Comparison of ENCODE assay signal across 10 mouse cellular contexts in genomic region chr3:37643411-37643810, GRCm38 (mm10). TPM values are rescaled to one million over a fixed set of nuclear protein-coding genes. Genes with fewer than 3 reads are reported as not detected.
DNase-seq lines count a peak whose midpoint lies in the region; ATAC-seq and TF ChIP-seq lines count a peak whose summit lies in the region.
"Had no signal": no experiment of that assay in that cellular context is flagged by ENCODE, and none has a peak within 500 bp of the region (broad histone marks: within the 10 kb centered on the region; RNA-seq: fewer than 3 reads in every experiment).

No protein-coding gene starts in this region.

- no peak for ATAC-seq in liver, embryonic 11.5 days (replicated peaks; ENCODE audit: low FRiP score)
- no peak for ATAC-seq in liver, embryonic 12.5 days
- ATAC-seq in hindbrain, postnatal 0 days, result no peak

- H3K4me3 ChIP-seq in liver, embryonic 11.5 days (ENCODE audit: low read depth, low read length), result no peak overlapping the region
- H3K4me3 ChIP-seq in liver, embryonic 12.5 days, result no peak overlapping the region
- H3K4me3 ChIP-seq in forebrain, embryonic 10.5 days, result peak overlapping the region; percentile 87
- H3K4me3 ChIP-seq in hindbrain, postnatal 0 days (ENCODE audit: low read length), result peak overlapping the region; percentile 83; the same call in 1 of the 2 replicates
- peak overlapping the region; percentile 38 for H3K4me3 ChIP-seq in myocyte

- H3ac ChIP-seq in myocyte (ENCODE audit: control insufficient read depth, insufficient read length), result no peak overlapping the region

- H3K4me1 ChIP-seq in liver, embryonic 11.5 days (replicated peaks; ENCODE audit: control insufficient read depth, insufficient read depth, low read length), result peaks cover 15% of the 10 kb centered on the region
- H3K4me1 ChIP-seq in liver, embryonic 12.5 days, result peaks cover 43% of the 10 kb centered on the region
- H3K4me1 ChIP-seq in forebrain, embryonic 10.5 days, result peaks cover 58% of the 10 kb centered on the region
- 0 out of 2 replicates have a peak, but pooled peaks cover 3% of the 10 kb centered on the region for H3K4me1 ChIP-seq in hindbrain, postnatal 0 days (ENCODE audit: insufficient read depth, low read length)

- H3K9me3 ChIP-seq in liver, embryonic 11.5 days (ENCODE audit: control insufficient read depth, low read length), result no peaks in the 10 kb centered on the region
- no peaks in the 10 kb centered on the region for H3K9me3 ChIP-seq in liver, embryonic 12.5 days (replicated peaks)
- H3K9me3 ChIP-seq in forebrain, embryonic 10.5 days, result no peaks in the 10 kb centered on the region
- no peaks in the 10 kb centered on the region for H3K9me3 ChIP-seq in hindbrain, postnatal 0 days (ENCODE audit: low read length)

- TF ChIP-seq CTCF in hindbrain, postnatal 0 days (IDR thresholded peaks at IDR 0.05; ENCODE audit: low read depth), result no peak

- no peak overlapping the region for H3K4me2 ChIP-seq in liver, embryonic 11.5 days
- no peak overlapping the region for H3K4me2 ChIP-seq in liver, embryonic 12.5 days
- peak overlapping the region; percentile 81 for H3K4me2 ChIP-seq in hindbrain, postnatal 0 days (ENCODE audit: low read depth, low read length)
- peak overlapping the region; percentile 77 for H3K4me2 ChIP-seq in myocyte (ENCODE audit: low read depth)

- no peak overlapping the region for H3K27ac ChIP-seq in liver, embryonic 11.5 days (ENCODE audit: low read depth, low read length)
- no peak overlapping the region for H3K27ac ChIP-seq in liver, embryonic 12.5 days
- H3K27ac ChIP-seq in forebrain, embryonic 10.5 days, result peak overlapping the region; percentile 97
- no peak overlapping the region for H3K27ac ChIP-seq in hindbrain, postnatal 0 days
- H3K27ac ChIP-seq: liver, embryonic 14.5 days had no signal

- no peak overlapping the region for H3K9ac ChIP-seq in liver, embryonic 11.5 days (ENCODE audit: low read depth, low read length)
- H3K9ac ChIP-seq in liver, embryonic 12.5 days, result no peak overlapping the region
- H3K9ac ChIP-seq in hindbrain, postnatal 0 days (replicated peaks; ENCODE audit: low read length), result 0 out of 2 replicates have a peak overlapping the region, but pooled peaks have one; percentile 13
- H3K9ac ChIP-seq: liver, embryonic 14.5 days had no signal

- no peak for TF ChIP-seq POLR2A in myocyte (IDR thresholded peaks at IDR 0.05; ENCODE audit: insufficient read length, low read depth)

- peaks cover 19% of the 10 kb centered on the region for H3K36me3 ChIP-seq in liver, embryonic 11.5 days (ENCODE audit: control insufficient read depth, insufficient read depth, low read length)
- peaks cover 33% of the 10 kb centered on the region for H3K36me3 ChIP-seq in liver, embryonic 12.5 days
- peaks cover 57% of the 10 kb centered on the region for H3K36me3 ChIP-seq in forebrain, embryonic 10.5 days (replicated peaks)
- peaks cover 16% of the 10 kb centered on the region; the same call in 1 of the 2 replicates for H3K36me3 ChIP-seq in hindbrain, postnatal 0 days (ENCODE audit: insufficient read depth, low read length)
- peaks cover 16% of the 10 kb centered on the region for H3K36me3 ChIP-seq in myocyte (ENCODE audit: control insufficient read depth, insufficient read depth)

- peaks cover 33% of the 10 kb centered on the region for H3K79me2 ChIP-seq in myocyte (ENCODE audit: control insufficient read depth, insufficient read depth)

- WGBS in liver, embryonic 11.5 days, result 94% methylated on average over 13 of the region's 13 CpGs
- 88% methylated on average over 13 of the region's 13 CpGs for WGBS in liver, embryonic 12.5 days (ENCODE audit: insufficient replicate concordance)
- 89% methylated on average over 13 of the region's 13 CpGs for WGBS in forebrain, embryonic 10.5 days
- WGBS in hindbrain, postnatal 0 days, result 85% methylated on average over 13 of the region's 13 CpGs

- peak; percentile 28 for DNase-seq in liver, embryonic 11.5 days (ENCODE audit: low spot score)
- DNase-seq in forebrain, embryonic 10.5 days (ENCODE audit: extremely low spot score, low spot score), result no peak
- no peak for DNase-seq in hindbrain, postnatal 0 days (ENCODE audit: low spot score)
- no peak for DNase-seq in thymus, postnatal 0 days (ENCODE audit: low spot score)
- DNase-seq in urinary bladder, postnatal 36 days (ENCODE audit: low spot score in 2 of 2), result no peak
- DNase-seq in adrenal gland, adult 18-20 months (ENCODE audit: low spot score in 2 of 2), result no peak
- DNase-seq: thymus, adult 2 months had no signal

- H3K27me3 ChIP-seq in liver, embryonic 11.5 days (replicated peaks; ENCODE audit: control insufficient read depth, insufficient read depth, low read length), result no peaks in the 10 kb centered on the region
- H3K27me3 ChIP-seq in liver, embryonic 12.5 days (replicated peaks), result peaks cover 21% of the 10 kb centered on the region
- H3K27me3 ChIP-seq in forebrain, embryonic 10.5 days (ENCODE audit: poor library complexity, severe bottlenecking), result 0 out of 2 replicates have a peak, but pooled peaks cover 4% of the 10 kb centered on the region
- no peaks in the 10 kb centered on the region for H3K27me3 ChIP-seq in hindbrain, postnatal 0 days (ENCODE audit: insufficient read depth, low read length)
- no peaks in the 10 kb centered on the region for H3K27me3 ChIP-seq in myocyte (ENCODE audit: control insufficient read depth, insufficient read depth, insufficient read length)

TF ChIP-seq in myocyte, 11 proteins besides CTCF, POLR2A, EP300 and RAD21:
- TF ChIP-seq REST (IDR thresholded peaks at IDR 0.05; ENCODE audit: insufficient read depth, insufficient read length), result no peak
- TF ChIP-seq MYOG (IDR thresholded peaks at IDR 0.05; ENCODE audit: control insufficient read depth in 1 of 3, insufficient read depth in 1 of 3, insufficient read length in 2 of 3, low read depth in 2 of 3), result no peak
- no peak for TF ChIP-seq E2F4 (IDR thresholded peaks at IDR 0.05; ENCODE audit: insufficient read depth)
- no peak for TF ChIP-seq CEBPB (IDR thresholded peaks at IDR 0.05; ENCODE audit: insufficient read depth, poor library complexity, severe bottlenecking)
- TF ChIP-seq MAX (IDR thresholded peaks at IDR 0.05; ENCODE audit: low read depth), result no peak
- no peak for TF ChIP-seq POLR2AphosphoS2 (IDR thresholded peaks at IDR 0.05; ENCODE audit: insufficient read length, low read depth)

RNA-seq across cellular contexts. Expression of gene Spry1, which starts 3.7 kb away (rescaled TPM):
- 6.2 and 8.0 TPM in 2 replicates for polyA plus RNA-seq in liver, embryonic 11.5 days (2014; fragmentation: Nextera tagmentation; extraction: Ambion mirVana)
- 4.3 and 4.7 TPM in 2 replicates for polyA plus RNA-seq in liver, embryonic 12.5 days (2016; fragmentation: Nextera tagmentation; extraction: Ambion mirVana)
- 21.6 and 29.1 TPM in 2 replicates for polyA plus RNA-seq in forebrain, embryonic 10.5 days (2016; fragmentation: Nextera tagmentation; extraction: Ambion mirVana)
- total RNA-seq in hindbrain, postnatal 0 days (2014; rRNA removed), result 31.8 and 40.6 TPM in 2 replicates
- 5.5 and 5.6 TPM in 2 replicates for polyA plus RNA-seq in hindbrain, postnatal 0 days (2015; fragmentation: Nextera tagmentation; extraction: Ambion mirVana)
- 20.6 TPM for polyA plus RNA-seq in myocyte (2012; fragmentation: generic; extraction: Trizol)
- 3.2 and 4.5 TPM in 2 replicates for polyA plus RNA-seq in thymus, postnatal 0 days (2015; fragmentation: Nextera tagmentation; extraction: Ambion mirVana)
- 10 to 100 TPM; 20.4 to 24.4 TPM for total RNA-seq in adrenal gland, adult 18-20 months (2021)

Comparison
In these comparisons a context has a peak if more than half of its experiments do, and no peak if none do; other contexts are left out.
1. H3K4me2 ChIP-seq: peak in hindbrain, postnatal 0 days (single experiment) and myocyte (single experiment); none in liver, embryonic 11.5 days (single experiment) and liver, embryonic 12.5 days (single experiment).
2. H3K4me3 ChIP-seq: peak in forebrain, embryonic 10.5 days (single experiment), hindbrain, postnatal 0 days (single experiment) and myocyte (single experiment); none in liver, embryonic 11.5 days (single experiment) and liver, embryonic 12.5 days (single experiment).